Mouse (Mus musculus): ENCODE data around the gene Adamts1.

GRCm38 (mm10) chr16:85797161-85797560 lies 5.8 kb downstream of the Adamts1 start:
- TF ChIP-seq POLR2A (IDR thresholded peaks at IDR 0.05; ENCODE audit: insufficient read depth, low read depth, low read length) (no peak), CTCF (IDR thresholded peaks at IDR 0.05) (no peak)
